Mouse (Mus musculus): Measurements from ENCODE around the gene Ctsf. TPM values are rescaled to one million over a fixed set of nuclear protein-coding genes. Genes with fewer than 3 reads are reported as not detected.

Ctsf gene
- 77.2 and 77.8 TPM in 2 replicates for polyA plus RNA-seq (2012; rRNA removed)

GRCm38 (mm10) chr19:4854552-4855469 lies at the start of gene Ctsf:
Ctsf (plus strand) TSS chr19:4855130.

GRCm38 (mm10) chr19:4811063-4811908 lies 43.6 kb upstream of the Ctsf start, which contains the start of the genes Gm21992 and Rbm14:
Gm21992 (minus strand) TSS chr19:4811612.
Rbm14 (minus strand) TSS chr19:4811634.

GRCm38 (mm10) chr19:4839149-4839548 lies 15.8 kb upstream of the Ctsf start, which contains the start of the genes Ccs and Ccdc87:
Ccs (minus strand) TSS chr19:4839332.
Ccdc87 (plus strand) TSS chr19:4839366.

DNA sequence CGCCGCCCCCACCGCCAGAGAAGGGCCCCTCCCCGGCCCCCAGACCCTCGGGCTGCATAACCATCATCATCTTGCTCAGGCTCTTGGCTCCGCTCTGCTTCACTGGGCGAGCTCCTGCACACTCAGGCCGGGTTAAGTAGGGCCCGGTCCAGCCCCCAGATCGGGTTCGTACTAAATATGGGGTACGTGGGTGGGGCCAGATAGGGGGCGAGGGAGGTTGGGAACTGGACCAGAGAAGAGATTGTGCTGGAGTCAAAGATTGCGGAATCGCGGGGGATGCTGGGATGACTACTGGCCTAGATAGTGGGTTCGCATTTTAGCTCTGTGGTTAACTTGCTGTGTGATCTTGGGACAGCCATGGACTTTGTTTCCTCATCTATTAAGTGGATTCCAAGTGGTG lies 22.9 kb downstream of the Ctsf start, which contains the start of gene Actn3:
Actn3 (minus strand) TSS at position 125 of the 400 bp plus-strand sequence.

DNA sequence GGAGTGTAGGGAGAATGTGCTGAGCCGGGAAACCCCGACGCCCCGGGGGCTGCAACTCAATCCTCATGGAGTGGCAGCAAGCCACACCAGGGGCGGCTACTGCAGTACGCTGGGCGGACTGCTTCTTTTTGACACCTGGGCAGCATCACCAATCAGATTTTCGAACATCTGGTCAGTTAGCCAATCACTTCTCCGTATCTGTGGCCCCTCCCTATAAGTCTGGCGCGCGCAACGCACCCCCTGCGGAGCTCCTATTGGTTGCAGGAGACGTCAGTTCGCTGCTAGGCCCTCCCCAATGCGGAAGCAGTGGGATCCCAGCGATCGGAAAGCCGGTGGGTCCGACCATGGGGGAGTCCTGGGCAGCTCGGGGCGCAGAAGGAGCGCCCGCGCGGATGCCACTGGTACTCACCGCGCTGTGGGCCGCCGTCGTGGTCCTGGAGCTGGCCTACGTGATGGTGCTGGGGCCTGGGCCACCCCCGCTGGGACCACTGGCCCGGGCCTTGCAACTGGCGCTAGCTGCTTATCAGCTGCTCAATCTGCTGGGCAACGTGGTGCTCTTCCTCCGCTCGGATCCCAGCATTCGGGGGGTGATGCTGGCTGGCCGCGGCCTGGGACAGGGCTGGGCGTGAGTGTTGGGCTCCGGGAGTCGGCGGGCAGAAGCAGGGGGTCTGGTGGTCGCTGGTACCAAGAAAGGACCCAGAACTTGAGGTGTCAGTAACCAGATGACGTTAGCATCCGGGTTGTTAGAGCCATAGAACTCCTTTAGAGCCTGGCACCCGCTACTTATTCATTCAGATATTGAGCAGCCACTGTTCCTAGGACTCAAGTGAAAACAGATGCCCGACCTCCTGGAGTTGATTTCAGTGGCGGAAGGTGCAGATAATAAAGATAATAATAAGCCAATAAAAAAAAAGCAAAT lies 23.7 kb downstream of the Ctsf start, which contains the start of gene Zdhhc24:
Zdhhc24 (plus strand) TSS at position 264 of the 919 bp plus-strand sequence.

DNA sequence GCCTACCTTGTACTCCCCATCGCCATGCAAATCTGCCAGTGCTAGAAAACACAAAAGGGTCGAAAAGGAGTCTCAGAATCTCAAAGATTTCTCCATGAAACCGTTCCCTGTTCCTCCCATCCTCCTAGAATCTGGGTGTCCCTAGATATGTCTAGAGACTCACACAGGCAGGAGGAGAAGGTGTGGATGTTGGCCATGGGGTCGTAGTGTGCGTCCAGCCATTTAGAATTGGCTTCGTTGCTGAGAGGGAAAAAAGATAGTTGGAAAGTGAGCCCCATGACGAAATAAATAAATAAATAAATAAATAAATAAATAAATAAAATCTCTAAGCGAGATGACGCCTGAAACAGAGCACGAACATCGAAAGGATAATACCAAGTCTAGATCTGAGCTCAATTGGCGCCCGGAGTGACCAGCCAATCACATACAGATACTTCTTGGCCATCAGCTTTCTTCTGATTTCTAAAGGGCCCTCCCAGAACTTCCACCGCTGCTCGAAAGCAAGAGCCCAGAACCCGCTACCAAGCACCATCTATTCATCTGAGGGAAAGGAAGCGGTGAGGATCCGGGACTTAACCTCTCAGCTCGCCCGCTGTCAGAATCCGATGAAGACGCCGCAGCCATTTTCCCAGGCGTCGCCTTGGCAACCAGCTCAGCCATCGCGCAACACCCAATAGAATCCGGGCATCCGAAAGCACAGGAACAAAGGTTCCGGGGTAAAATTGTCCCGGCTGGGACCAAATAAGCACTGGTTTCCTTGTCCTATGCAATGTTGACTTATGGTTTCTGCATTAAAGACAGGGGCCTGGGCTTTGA lies 51.3 kb downstream of the Ctsf start, which contains the start of gene Bbs1:
Bbs1 (minus strand) TSS at position 650 of the 816 bp plus-strand sequence.

Other genes with a start within 250 kb of the Ctsf start
- 70.1 and 75.0 TPM in 2 replicates for gene Lrfn4, start 239.5 kb upstream of the Ctsf start, polyA plus RNA-seq (2012; rRNA removed)
- gene Rce1, start 229.5 kb upstream of the Ctsf start, polyA plus RNA-seq (2012; rRNA removed): 62.2 and 64.2 TPM in 2 replicates
- 7.5 and 7.7 TPM in 2 replicates for gene Gm960, start 156.5 kb upstream of the Ctsf start, polyA plus RNA-seq (2012; rRNA removed)
- 36.9 and 40.5 TPM in 2 replicates for gene Sptbn2, start 144.0 kb upstream of the Ctsf start, polyA plus RNA-seq (2012; rRNA removed)
- gene Rbm4b, start 98.6 kb upstream of the Ctsf start, polyA plus RNA-seq (2012; rRNA removed): 65.3 and 74.3 TPM in 2 replicates
- gene Rbm4, start 61.2 kb upstream of the Ctsf start, polyA plus RNA-seq (2012; rRNA removed): 117 and 122 TPM in 2 replicates
- 10.6 and 11.3 TPM in 2 replicates for gene Gm21992, start 43.5 kb upstream of the Ctsf start, polyA plus RNA-seq (2012; rRNA removed)
- 45.3 and 49.8 TPM in 2 replicates for gene Rbm14, start 43.5 kb upstream of the Ctsf start, polyA plus RNA-seq (2012; rRNA removed)
- gene Ccs, start 15.8 kb upstream of the Ctsf start, polyA plus RNA-seq (2012; rRNA removed): 42.6 and 45.4 TPM in 2 replicates
- gene Ccdc87, start 15.8 kb upstream of the Ctsf start, polyA plus RNA-seq (2012; rRNA removed): 0.95 and 0.98 TPM in 2 replicates
- gene Actn3, start 22.8 kb downstream of the Ctsf start, polyA plus RNA-seq (2012; rRNA removed): 1.1 and 2.5 TPM in 2 replicates
- gene Zdhhc24, start 23.5 kb downstream of the Ctsf start, polyA plus RNA-seq (2012; rRNA removed): 34.2 and 37.1 TPM in 2 replicates
- gene Bbs1, start 51.5 kb downstream of the Ctsf start, polyA plus RNA-seq (2012; rRNA removed): 19.7 and 23.0 TPM in 2 replicates
- 89.2 and 90.6 TPM in 2 replicates for gene Dpp3, start 73.2 kb downstream of the Ctsf start, polyA plus RNA-seq (2012; rRNA removed)
- gene Peli3, start 88.0 kb downstream of the Ctsf start, polyA plus RNA-seq (2012; rRNA removed): 11.6 and 14.6 TPM in 2 replicates
- 93.3 and 102 TPM in 2 replicates for gene Mrpl11, start 107.0 kb downstream of the Ctsf start, polyA plus RNA-seq (2012; rRNA removed)
- 7.7 and 9.5 TPM in 2 replicates for gene Npas4, start 135.2 kb downstream of the Ctsf start, polyA plus RNA-seq (2012; rRNA removed)
- 39.3 and 39.8 TPM in 2 replicates for gene Slc29a2, start 168.7 kb downstream of the Ctsf start, polyA plus RNA-seq (2012; rRNA removed)
- gene B4gat1, start 183.7 kb downstream of the Ctsf start, polyA plus RNA-seq (2012; rRNA removed): 56.5 and 59.7 TPM in 2 replicates
- 3.2 TPM in 2 replicates for gene AC124502.3, start 183.8 kb downstream of the Ctsf start, polyA plus RNA-seq (2012; rRNA removed)
- 24.9 and 25.9 TPM in 2 replicates for gene Brms1, start 186.2 kb downstream of the Ctsf start, polyA plus RNA-seq (2012; rRNA removed)
- gene Rin1, start 195.4 kb downstream of the Ctsf start, polyA plus RNA-seq (2012; rRNA removed): 3.1 and 3.9 TPM in 2 replicates
- gene Cd248, start 212.9 kb downstream of the Ctsf start, polyA plus RNA-seq (2012; rRNA removed): 8.3 and 9.9 TPM in 2 replicates
- gene Tmem151a, start 230.4 kb downstream of the Ctsf start, polyA plus RNA-seq (2012; rRNA removed): 24.0 and 25.4 TPM in 2 replicates
- gene Yif1a, start 233.4 kb downstream of the Ctsf start, polyA plus RNA-seq (2012; rRNA removed): 48.7 and 56.5 TPM in 2 replicates
- gene Cnih2, start 243.4 kb downstream of the Ctsf start, polyA plus RNA-seq (2012; rRNA removed): 463 and 505 TPM in 2 replicates

Measured in central nervous system, embryonic 18 days (tissue).